Mouse (Mus musculus) hindbrain, embryonic 12.5 days (tissue): ENCODE data around the gene Tet3. TPM values are rescaled to one million over a fixed set of nuclear protein-coding genes. Genes with fewer than 3 reads are reported as not detected.

Source experiments
- ATAC-seq: fragments of 200-750 bp; cut with Nextera tagmentation; 2 replicates; pipeline ENCODE4 v1.8.0; 2017; ENCODE audit warnings: moderate TSS enrichment; ENCODE audit not compliant: low FRiP score
- H3K27ac ChIP-seq: fragments of 300-500 bp; sonication (generic); 2 replicates; pipeline ENCODE4 v1.5.1; 2016; ENCODE audit warnings: mild to moderate bottlenecking
- H3K27me3 ChIP-seq: fragments of 300-500 bp; sonication (generic); 2 replicates; pipeline ENCODE4 v1.6.1; 2016; ENCODE audit warnings: mild to moderate bottlenecking
- H3K36me3 ChIP-seq: fragments of 300-500 bp; sonication (generic); 2 replicates; pipeline ENCODE4 v1.6.1; 2016; ENCODE audit warnings: mild to moderate bottlenecking
- H3K4me1 ChIP-seq: fragments of 300-500 bp; sonication (generic); 2 replicates; pipeline ENCODE4 v1.6.1; 2016
- H3K4me2 ChIP-seq: fragments of 300-500 bp; sonication (generic); replicated peaks from 2 replicates; pipeline ENCODE4 v1.6.1; 2016; ENCODE audit warnings: mild to moderate bottlenecking
- H3K4me3 ChIP-seq: fragments of 300-500 bp; sonication (generic); 2 replicates; pipeline ENCODE4 v1.5.1; 2016; ENCODE audit warnings: mild to moderate bottlenecking
- H3K9ac ChIP-seq: fragments of 300-500 bp; sonication (generic); 2 replicates; pipeline ENCODE4 v1.6.1; 2016; ENCODE audit warnings: mild to moderate bottlenecking, moderate library complexity
- H3K9me3 ChIP-seq: fragments of 300-500 bp; sonication (generic); replicated peaks from 2 replicates; pipeline ENCODE4 v1.6.1; 2016; ENCODE audit warnings: mild to moderate bottlenecking
- whole genome bisulfite sequencing: fragments of 180-500 bp; shearing (Covaris S2); methylation state at CpG from one replicate; pipeline ENCODE4 v1.1.7; 2016; 5-methylcytosine and 5-hydroxymethylcytosine counted together
- polyA plus RNA-seq: library from polyadenylated mRNA; unstranded; fragments of >200 nt; fragmentation: Nextera tagmentation; extraction: Ambion mirVana; gene quantifications from 2 replicates; pipeline ENCODE4 v1.2.1, GENCODE M21; 2016

Tet3 gene
- polyA plus RNA-seq, 1 experiment from 2014 or later = 63.9 TPM

GRCm38 (mm10) chr6:83371350-83371749 lies 87.5 kb downstream of the Tet3 start:
- Histone ChIP-seq H3K4me1 (no peaks in the 10 kb centered on the region), H3K36me3 (peaks cover 98% of the 10 kb centered on the region), H3K27me3 (no peaks in the 10 kb centered on the region), H3K27ac (no peak overlapping the region), H3K9me3 (no peaks in the 10 kb centered on the region), H3K9ac (no peak overlapping the region), H3K4me2 (no peak overlapping the region), H3K4me3 (no peak overlapping the region)
- ATAC-seq = no peak
- 85% methylated on average over 3 of the region's 3 CpGs for whole genome bisulfite sequencing

- Histone ChIP-seq H3K4me2 (no peak overlapping the region), H3K4me1 (no peaks in the 10 kb centered on the region), H3K27ac (no peak overlapping the region), H3K4me3 (no peak overlapping the region), H3K36me3 (peaks cover 92% of the 10 kb centered on the region), H3K9ac (no peak overlapping the region), H3K27me3 (no peaks in the 10 kb centered on the region), H3K9me3 (no peaks in the 10 kb centered on the region)
- no peak for ATAC-seq
- 94% methylated on average over 21 of the region's 21 CpGs for WGBS
Measured at GRCm38 (mm10) chr6:83370316-83370965, 88.4 kb downstream of the Tet3 start.

- H3K4me1 ChIP-seq = no peaks in the 10 kb centered on the region
- no peak overlapping the region for H3K4me3 ChIP-seq
- no peaks in the 10 kb centered on the region for H3K9me3 ChIP-seq
- no peak overlapping the region for H3K4me2 ChIP-seq
- WGBS = 93% methylated on average over 12 of the region's 12 CpGs
- H3K9ac ChIP-seq = no peak overlapping the region
- ATAC-seq = no peak
- H3K27me3 ChIP-seq = no peaks in the 10 kb centered on the region
- peaks cover 57% of the 10 kb centered on the region for H3K36me3 ChIP-seq
- H3K27ac ChIP-seq = no peak overlapping the region
Measured at GRCm38 (mm10) chr6:83363075-83363474, 95.8 kb downstream of the Tet3 start.

GRCm38 (mm10) chr6:83361523-83362248 lies 97.2 kb downstream of the Tet3 start:
- no peak overlapping the region for H3K9ac ChIP-seq
- H3K27ac ChIP-seq = no peak overlapping the region
- peaks cover 45% of the 10 kb centered on the region for H3K36me3 ChIP-seq
- no peak overlapping the region for H3K4me2 ChIP-seq
- ATAC-seq = no peak
- H3K9me3 ChIP-seq = no peaks in the 10 kb centered on the region
- H3K4me3 ChIP-seq = no peak overlapping the region
- no peaks in the 10 kb centered on the region for H3K4me1 ChIP-seq
- 87% methylated on average over 11 of the region's 11 CpGs for WGBS
- no peaks in the 10 kb centered on the region for H3K27me3 ChIP-seq

- H3K9ac ChIP-seq = no peak overlapping the region
- peaks cover 59% of the 10 kb centered on the region for H3K36me3 ChIP-seq
- no peaks in the 10 kb centered on the region for H3K27me3 ChIP-seq
- no peak overlapping the region for H3K27ac ChIP-seq
- no peak overlapping the region for H3K4me3 ChIP-seq
- H3K4me1 ChIP-seq = no peaks in the 10 kb centered on the region
- WGBS = 95% methylated on average over 10 of the region's 10 CpGs
- no peak for ATAC-seq
- no peaks in the 10 kb centered on the region for H3K9me3 ChIP-seq
- H3K4me2 ChIP-seq = no peak overlapping the region
Measured at GRCm38 (mm10) chr6:83357436-83357835, 101.4 kb downstream of the Tet3 start.

- Histone ChIP-seq H3K9ac (no peak overlapping the region), H3K4me1 (no peaks in the 10 kb centered on the region), H3K4me2 (no peak overlapping the region), H3K4me3 (no peak overlapping the region), H3K27ac (no peak overlapping the region), H3K27me3 (no peaks in the 10 kb centered on the region), H3K36me3 (peaks cover 55% of the 10 kb centered on the region), H3K9me3 (no peaks in the 10 kb centered on the region)
- peak; percentile 67; the same call in 1 of the 2 replicates for ATAC-seq
- 24% methylated on average over 7 of the region's 7 CpGs for WGBS
Measured at GRCm38 (mm10) chr6:83356569-83357138, 102.2 kb downstream of the Tet3 start.

- H3K36me3 ChIP-seq = peaks cover 44% of the 10 kb centered on the region
- WGBS = 85% methylated on average over 9 of the region's 9 CpGs
- no peak for ATAC-seq
Measured at GRCm38 (mm10) chr6:83354856-83355781, 103.8 kb downstream of the Tet3 start.

GRCm38 (mm10) chr6:83352666-83353410 lies 106.0 kb downstream of the Tet3 start:
- ATAC-seq = no peak
- no peaks in the 10 kb centered on the region for H3K9me3 ChIP-seq
- no peak overlapping the region for H3K4me3 ChIP-seq
- peaks cover 26% of the 10 kb centered on the region for H3K36me3 ChIP-seq
- no peak overlapping the region for H3K4me2 ChIP-seq
- H3K9ac ChIP-seq = no peak overlapping the region
- H3K27me3 ChIP-seq = no peaks in the 10 kb centered on the region
- H3K27ac ChIP-seq = no peak overlapping the region
- 95% methylated on average over 22 of the region's 24 CpGs for WGBS
- H3K4me1 ChIP-seq = peaks cover 13% of the 10 kb centered on the region

More at GRCm38 (mm10) chr6:83354856-83355781, 103.8 kb downstream of the Tet3 start:
- no peak overlapping the region for H3K27ac ChIP-seq
- no peaks in the 10 kb centered on the region for H3K9me3 ChIP-seq
- peaks cover 5% of the 10 kb centered on the region for H3K4me1 ChIP-seq
- H3K27me3 ChIP-seq = no peaks in the 10 kb centered on the region
- no peak overlapping the region for H3K4me2 ChIP-seq
- H3K9ac ChIP-seq = no peak overlapping the region
- H3K4me3 ChIP-seq = no peak overlapping the region

- ATAC-seq = no peak
- WGBS = 88% methylated on average over 7 of the region's 7 CpGs
Measured at GRCm38 (mm10) chr6:83351490-83352160, 107.3 kb downstream of the Tet3 start.

GRCm38 (mm10) chr6:83350851-83351405 lies 108.0 kb downstream of the Tet3 start:
- H3K4me1 ChIP-seq = peaks cover 13% of the 10 kb centered on the region
- peaks cover 26% of the 10 kb centered on the region for H3K36me3 ChIP-seq
- H3K27ac ChIP-seq = no peak overlapping the region
- no peaks in the 10 kb centered on the region for H3K27me3 ChIP-seq
- no peak overlapping the region for H3K4me3 ChIP-seq
- H3K9me3 ChIP-seq = no peaks in the 10 kb centered on the region
- H3K4me2 ChIP-seq = no peak overlapping the region; the same call in 1 of the 2 replicates
- 89% methylated on average over 16 of the region's 16 CpGs for WGBS
- ATAC-seq = no peak
- H3K9ac ChIP-seq = no peak overlapping the region

More at GRCm38 (mm10) chr6:83351490-83352160, 107.3 kb downstream of the Tet3 start:
- Histone ChIP-seq H3K27me3 (no peaks in the 10 kb centered on the region), H3K4me2 (no peak overlapping the region), H3K9me3 (no peaks in the 10 kb centered on the region), H3K4me1 (peaks cover 13% of the 10 kb centered on the region), H3K36me3 (peaks cover 26% of the 10 kb centered on the region), H3K27ac (no peak overlapping the region), H3K4me3 (no peak overlapping the region), H3K9ac (no peak overlapping the region)

GRCm38 (mm10) chr6:83350172-83350571 lies 108.7 kb downstream of the Tet3 start:
- ATAC-seq = no peak
- Histone ChIP-seq H3K4me3 (peak overlapping the region; percentile 74), H3K9me3 (no peaks in the 10 kb centered on the region), H3K36me3 (peaks cover 21% of the 10 kb centered on the region), H3K9ac (peak overlapping the region; percentile 81), H3K27ac (no peak overlapping the region), H3K27me3 (no peaks in the 10 kb centered on the region), H3K4me2 (peak overlapping the region; percentile 72), H3K4me1 (peaks cover 13% of the 10 kb centered on the region)
- WGBS = 88% methylated on average over 7 of the region's 7 CpGs
